8 mouse cellular contexts compared by ENCODE assay signal in genomic region chr5:117134066-117134888, GRCm38 (mm10). TPM values are rescaled to one million over a fixed set of nuclear protein-coding genes. Genes with fewer than 3 reads are reported as not detected.
DNase-seq lines count a peak whose midpoint lies in the region; ATAC-seq and TF ChIP-seq lines count a peak whose summit lies in the region.

No protein-coding gene starts in this region.

- peak overlapping the region; percentile 6; the same call in 1 of the 2 replicates for H3K4me3 ChIP-seq in lung, embryonic 14.5 days (ENCODE audit: low read depth, low read length)
- H3K4me3 ChIP-seq in lung, adult 2 months (replicated peaks; ENCODE audit: extremely low read depth, low read depth, low read length), result no peak overlapping the region
- H3K4me3 ChIP-seq in embryonic fibroblast, embryonic 13.5 days (ENCODE audit: insufficient read depth, low read length), result no peak overlapping the region
- peak overlapping the region; percentile 11 for H3K4me3 ChIP-seq in lung, embryonic 15.5 days
- no peak overlapping the region for H3K4me3 ChIP-seq in embryonic facial prominence, embryonic 10.5 days

- H3K4me2 ChIP-seq in lung, embryonic 14.5 days, result peak overlapping the region; percentile 52
- H3K4me2 ChIP-seq in lung, embryonic 15.5 days, result peak overlapping the region; percentile 44

- no peaks in the 10 kb centered on the region for H3K9me3 ChIP-seq in lung, embryonic 14.5 days (ENCODE audit: low read depth, low read length)
- no peaks in the 10 kb centered on the region for H3K9me3 ChIP-seq in lung, embryonic 15.5 days
- no peaks in the 10 kb centered on the region for H3K9me3 ChIP-seq in embryonic facial prominence, embryonic 10.5 days

- peak; percentile 54 for DNase-seq in lung, embryonic 14.5 days
- no peak for DNase-seq in lung, adult 2 months
- peak; percentile 48 for DNase-seq in thymus, postnatal 4 days
- no peak for DNase-seq in ovary, postnatal 14 days (ENCODE audit: low spot score)
- DNase-seq in embryonic facial prominence, embryonic 10.5 days (ENCODE audit: low spot score), result no peak
- no peak for DNase-seq in left cerebral cortex, postnatal 36 days (ENCODE audit: low spot score in 2 of 2)

- peak; percentile 22; the same call in 1 of the 2 replicates for ATAC-seq in lung, embryonic 14.5 days (ENCODE audit: insufficient read depth)
- peak; percentile 50; the same call in 1 of the 2 replicates for ATAC-seq in lung, embryonic 15.5 days (ENCODE audit: borderline replicate concordance, extremely low read depth, low FRiP score, low TSS enrichment)

- H3K27me3 ChIP-seq in lung, embryonic 14.5 days (ENCODE audit: insufficient read depth, low read length), result no peaks in the 10 kb centered on the region
- no peaks in the 10 kb centered on the region for H3K27me3 ChIP-seq in lung, embryonic 15.5 days
- no peaks in the 10 kb centered on the region for H3K27me3 ChIP-seq in embryonic facial prominence, embryonic 10.5 days (replicated peaks; ENCODE audit: low read depth, poor library complexity, severe bottlenecking)

- TF ChIP-seq POLR2A in lung, adult 2 months (IDR thresholded peaks at IDR 0.05; ENCODE audit: borderline replicate concordance, extremely low read depth, low read depth, low read length), result no peak
- no peak for TF ChIP-seq POLR2A in embryonic fibroblast, embryonic 13.5 days (IDR thresholded peaks at IDR 0.05; ENCODE audit: low read depth, low read length)

- peak overlapping the region; percentile 1; the same call in 1 of the 2 replicates for H3K9ac ChIP-seq in lung, embryonic 14.5 days
- no peak overlapping the region for H3K9ac ChIP-seq in lung, embryonic 15.5 days

- peaks cover 16% of the 10 kb centered on the region; the same call in 1 of the 2 replicates for H3K4me1 ChIP-seq in lung, embryonic 14.5 days (ENCODE audit: insufficient read depth)
- peaks cover 20% of the 10 kb centered on the region for H3K4me1 ChIP-seq in lung, adult 2 months (ENCODE audit: control insufficient read depth, insufficient read depth, low read length)
- peaks cover 18% of the 10 kb centered on the region for H3K4me1 ChIP-seq in embryonic fibroblast, embryonic 13.5 days (ENCODE audit: control insufficient read depth, insufficient read depth, low read length)
- H3K4me1 ChIP-seq in lung, embryonic 15.5 days, result peaks cover 57% of the 10 kb centered on the region
- peaks cover 29% of the 10 kb centered on the region for H3K4me1 ChIP-seq in embryonic facial prominence, embryonic 10.5 days

- no peak for TF ChIP-seq CTCF in lung, embryonic 14.5 days (IDR thresholded peaks at IDR 0.05; ENCODE audit: low read depth)
- no peak for TF ChIP-seq CTCF in lung, adult 2 months (IDR thresholded peaks at IDR 0.05; ENCODE audit: insufficient read depth, low read length)
- no peak for TF ChIP-seq CTCF in embryonic fibroblast, embryonic 13.5 days (IDR thresholded peaks at IDR 0.05; ENCODE audit: borderline replicate concordance, insufficient read depth, low read length)

- intact Hi-C loops in left cerebral cortex, postnatal 36 days (cut with DNase I), result no loop called here

- H3K27ac ChIP-seq in lung, embryonic 14.5 days (ENCODE audit: low read depth), result peak overlapping the region; percentile 77
- peak overlapping the region; percentile 98 for H3K27ac ChIP-seq in embryonic fibroblast, embryonic 13.5 days (ENCODE audit: insufficient read depth, low read length)
- peak overlapping the region; percentile 94 for H3K27ac ChIP-seq in lung, embryonic 15.5 days
- H3K27ac ChIP-seq in embryonic facial prominence, embryonic 10.5 days (replicated peaks), result no peak overlapping the region

- no peaks in the 10 kb centered on the region for H3K36me3 ChIP-seq in lung, embryonic 14.5 days (ENCODE audit: insufficient read depth)
- H3K36me3 ChIP-seq in lung, embryonic 15.5 days, result no peaks in the 10 kb centered on the region
- no peaks in the 10 kb centered on the region for H3K36me3 ChIP-seq in embryonic facial prominence, embryonic 10.5 days (replicated peaks)

- 27% methylated on average over 19 of the region's 19 CpGs for WGBS in lung, embryonic 14.5 days
- 35% methylated on average over 19 of the region's 19 CpGs for WGBS in lung, adult 2 months
- WGBS in lung, embryonic 15.5 days, result 24% methylated on average over 19 of the region's 19 CpGs
- 80% methylated on average over 19 of the region's 19 CpGs for WGBS in embryonic facial prominence, embryonic 10.5 days

RNA-seq across cellular contexts. Expression of gene Taok3, which starts 14.3 kb away (rescaled TPM):
- polyA plus RNA-seq in lung, embryonic 14.5 days (2014; fragmentation: Nextera tagmentation; extraction: Ambion mirVana), result 18.8 and 19.0 TPM in 2 replicates
- polyA plus RNA-seq in lung, adult 2 months (2012; rRNA removed), result 30.3 and 40.5 TPM in 2 replicates
- 25.1 and 33.9 TPM in 2 replicates for polyA plus RNA-seq in embryonic fibroblast, embryonic 13.5 days (2011; ENCODE audit: insufficient read length, low read depth, missing spikeins)
- polyA plus RNA-seq in lung, embryonic 15.5 days (2015; fragmentation: Nextera tagmentation; extraction: Ambion mirVana), result 22.4 and 27.3 TPM in 2 replicates
- polyA plus RNA-seq in embryonic facial prominence, embryonic 10.5 days (2016; fragmentation: Nextera tagmentation; extraction: Ambion mirVana), result 8.1 TPM in 2 replicates
- total RNA-seq in left cerebral cortex, postnatal 36 days (2021), result 10 to 100 TPM; 53.2 to 60.9 TPM

RNA-seq across cellular contexts. Expression of gene Suds3, which starts 18.4 kb away (rescaled TPM):
- polyA plus RNA-seq in lung, embryonic 14.5 days (2014; fragmentation: Nextera tagmentation; extraction: Ambion mirVana), result 45.6 and 49.6 TPM in 2 replicates
- polyA plus RNA-seq in lung, adult 2 months (2012; rRNA removed), result 44.0 and 57.1 TPM in 2 replicates
- 55.7 and 72.1 TPM in 2 replicates for polyA plus RNA-seq in embryonic fibroblast, embryonic 13.5 days (2011; ENCODE audit: insufficient read length, low read depth, missing spikeins)
- 74.0 and 78.8 TPM in 2 replicates for polyA plus RNA-seq in lung, embryonic 15.5 days (2015; fragmentation: Nextera tagmentation; extraction: Ambion mirVana)
- 74.6 and 76.4 TPM in 2 replicates for polyA plus RNA-seq in embryonic facial prominence, embryonic 10.5 days (2016; fragmentation: Nextera tagmentation; extraction: Ambion mirVana)
- total RNA-seq in left cerebral cortex, postnatal 36 days (2021), result 100 to 1,000 TPM; 134 to 147 TPM

Comparison
In these comparisons a context has a peak if more than half of its experiments do, and no peak if none do; other contexts are left out.
1. DNase-seq: peak in lung, embryonic 14.5 days (single experiment) and thymus, postnatal 4 days (single experiment); none in lung, adult 2 months (single experiment), ovary, postnatal 14 days (single experiment), embryonic facial prominence, embryonic 10.5 days (single experiment) and left cerebral cortex, postnatal 36 days (0 of 2).
2. H3K4me3 ChIP-seq: peak in lung, embryonic 14.5 days (single experiment) and lung, embryonic 15.5 days (single experiment); none in lung, adult 2 months (single experiment), embryonic fibroblast, embryonic 13.5 days (single experiment) and embryonic facial prominence, embryonic 10.5 days (single experiment).